Mouse (Mus musculus) kidney, adult 10 weeks (tissue): ENCODE measurements around the gene Fuca1. TPM values are rescaled to one million over a fixed set of nuclear protein-coding genes. Genes with fewer than 3 reads are reported as not detected.

Experiments used
- polyA plus RNA-seq: library from polyadenylated mRNA; stranded (reverse); fragments of 350-450 nt; fragmentation: Illumina TruSeq; extraction: RNeasy Lipid Tissue Mini Kit (QIAGEN cat#74804); gene quantifications from one replicate; pipeline ENCODE4 v1.2.3, GENCODE M21; 2014; ENCODE audit warnings: low read depth, low replicate concordance

Fuca1 gene
- polyA plus RNA-seq, result 27.0 TPM

GRCm38 (mm10) chr4:135920304-135921241 lies at the start of gene Fuca1:
Gene Fuca1, plus strand, starts transcription at chr4:135920735.

GRCm38 (mm10) chr4:135873526-135874202 lies 46.9 kb upstream of the Fuca1 start, which contains the start of gene Pnrc2:
Gene Pnrc2, minus strand, starts transcription at chr4:135873850.

GRCm38 (mm10) chr4:135895071-135895571 lies 25.4 kb upstream of the Fuca1 start, which contains the start of gene Cnr2:
Gene Cnr2, plus strand, starts transcription at chr4:135895394.

GRCm38 (mm10) chr4:135946278-135946658 lies 25.7 kb downstream of the Fuca1 start, which contains the start of gene Hmgcl:
Gene Hmgcl, plus strand, starts transcription at chr4:135946448.

GRCm38 (mm10) chr4:135963457-135964193 lies 43.1 kb downstream of the Fuca1 start, which contains the start of gene Gale:
Gene Gale, plus strand, starts transcription at chr4:135963727.

GRCm38 (mm10) chr4:135972556-135972906 lies 52.0 kb downstream of the Fuca1 start, which contains the start of gene Lypla2:
Gene Lypla2, minus strand, starts transcription at chr4:135972626.

GRCm38 (mm10) chr4:135986943-135987710 lies 66.6 kb downstream of the Fuca1 start, which contains the start of gene Pithd1:
Gene Pithd1, minus strand, starts transcription at chr4:135987264.

Other genes starting within 250 kb of the Fuca1 start
- 0.69 TPM for gene Ifnlr1, start 234.4 kb upstream of the Fuca1 start, polyA plus RNA-seq
- gene Il22ra1, start 192.6 kb upstream of the Fuca1 start, polyA plus RNA-seq, result 0.32 TPM
- 0.16 TPM for gene Myom3, start 161.0 kb upstream of the Fuca1 start, polyA plus RNA-seq
- 166 TPM for gene Srsf10, start 65.0 kb upstream of the Fuca1 start, polyA plus RNA-seq
- 303 TPM for gene Pnrc2, start 46.9 kb upstream of the Fuca1 start, polyA plus RNA-seq
- gene Cnr2, start 25.3 kb upstream of the Fuca1 start, polyA plus RNA-seq, result 0.49 TPM
- 23.5 TPM for gene Hmgcl, start 25.7 kb downstream of the Fuca1 start, polyA plus RNA-seq
- gene Gale, start 43.0 kb downstream of the Fuca1 start, polyA plus RNA-seq, result not detected
- gene Lypla2, start 51.9 kb downstream of the Fuca1 start, polyA plus RNA-seq, result 0.49 TPM
- 23.6 TPM for gene Pithd1, start 66.5 kb downstream of the Fuca1 start, polyA plus RNA-seq
- gene Eloa, start 101.0 kb downstream of the Fuca1 start, polyA plus RNA-seq, result 17.1 TPM
- gene Rpl11, start 132.7 kb downstream of the Fuca1 start, polyA plus RNA-seq, result 235 TPM
- gene Id3, start 222.8 kb downstream of the Fuca1 start, polyA plus RNA-seq, result 8.2 TPM